Mouse (Mus musculus) liver, postnatal 0 days (tissue): ENCODE results near the gene Dock9. TPM values are rescaled to one million over a fixed set of nuclear protein-coding genes. Genes with fewer than 3 reads are reported as not detected.

Source experiments
- ATAC-seq: fragments of 200-750 bp; cut with Nextera tagmentation; 2 replicates; pipeline ENCODE4 v1.8.0; 2017; ENCODE audit warnings: mild to moderate bottlenecking, moderate library complexity
- DNase-seq: peaks from one replicate; pipeline ENCODE4 v3.0.0-alpha.2; 2016
- H3K27ac ChIP-seq: fragments of 300-500 bp; sonication (generic); 2 replicates; pipeline ENCODE4 v1.5.1; 2014; ENCODE audit warnings: antibody characterized with exemption, moderate library complexity, mild to moderate bottlenecking, low read depth
- H3K27me3 ChIP-seq: fragments of 300-500 bp; sonication (generic); 2 replicates; pipeline ENCODE4 v1.6.1; 2014; ENCODE audit warnings: low read length, control low read depth, mixed read lengths; ENCODE audit not compliant: insufficient read depth
- H3K36me3 ChIP-seq: fragments of 300-500 bp; sonication (generic); replicated peaks from 2 replicates; pipeline ENCODE4 v1.6.1; 2014; ENCODE audit warnings: mild to moderate bottlenecking, control low read depth, low read length, moderate library complexity, mixed read lengths; ENCODE audit not compliant: insufficient read depth
- H3K4me1 ChIP-seq: fragments of 300-500 bp; sonication (generic); 2 replicates; pipeline ENCODE4 v1.6.1; 2014; ENCODE audit warnings: antibody characterized with exemption, mild to moderate bottlenecking, control low read depth; ENCODE audit not compliant: insufficient read depth
- H3K4me2 ChIP-seq: fragments of 300-500 bp; sonication (generic); 2 replicates; pipeline ENCODE4 v1.6.1; 2014; ENCODE audit warnings: low read depth, mild to moderate bottlenecking, low read length, moderate library complexity, mixed read lengths
- H3K4me3 ChIP-seq: fragments of 300-500 bp; sonication (generic); 2 replicates; pipeline ENCODE4 v1.5.1; 2014; ENCODE audit warnings: low read depth, low read length
- H3K9ac ChIP-seq: fragments of 300-500 bp; sonication (generic); replicated peaks from 2 replicates; pipeline ENCODE4 v1.6.1; 2014; ENCODE audit warnings: mild to moderate bottlenecking, moderate library complexity
- H3K9me3 ChIP-seq: fragments of 300-500 bp; sonication (generic); 2 replicates; pipeline ENCODE4 v1.6.1; 2016; ENCODE audit warnings: mild to moderate bottlenecking, control low read depth, low read length, mixed read lengths
- CTCF ChIP-seq: sonication (generic); IDR thresholded peaks from 2 replicates; pipeline ENCODE4 v1.5.1; 2016; ENCODE audit warnings: antibody characterized with exemption, low read depth
- EP300 ChIP-seq: IDR thresholded peaks from 2 replicates; pipeline ENCODE4 v1.6.1; 2016; ENCODE audit warnings: antibody characterized with exemption, low read depth, mild to moderate bottlenecking
- WGBS: fragments of 180-500 bp; shearing (Covaris S2); extraction: QIAGEN DNeasy Blood & Tissue Kit; methylation state at CpG from one replicate; pipeline ENCODE4 v1.1.7; 2014; ENCODE audit not compliant: insufficient replicate concordance; 5-methylcytosine and 5-hydroxymethylcytosine counted together
- polyA plus RNA-seq: library from polyadenylated mRNA; unstranded; fragments of >200 nt; fragmentation: Nextera tagmentation; extraction: Ambion mirVana; gene quantifications from 2 replicates; pipeline ENCODE4 v1.2.1, GENCODE M21; 2015

Gene Dock9
- polyA plus RNA-seq, 1 experiment from 2014 or later, result 1.4 TPM

GRCm38 (mm10) chr14:121733694-121734093 lies 63.9 kb downstream of the Dock9 start:
- H3K36me3 ChIP-seq, result no peaks in the 10 kb centered on the region
- DNase-seq (no peak), ATAC-seq (no peak)
- H3K27ac ChIP-seq, result no peak overlapping the region
- 86% methylated on average over 12 of the region's 12 CpGs for WGBS
- H3K9ac ChIP-seq, result no peak overlapping the region
- TF ChIP-seq EP300, result no peak
- no peak for TF ChIP-seq CTCF
- H3K27me3 ChIP-seq, result no peaks in the 10 kb centered on the region
- H3K4me2 ChIP-seq, result no peak overlapping the region
- H3K4me1 ChIP-seq, result peaks cover 3% of the 10 kb centered on the region; the same call in 1 of the 2 replicates
- H3K4me3 ChIP-seq, result no peak overlapping the region
- no peaks in the 10 kb centered on the region for H3K9me3 ChIP-seq

DNA sequence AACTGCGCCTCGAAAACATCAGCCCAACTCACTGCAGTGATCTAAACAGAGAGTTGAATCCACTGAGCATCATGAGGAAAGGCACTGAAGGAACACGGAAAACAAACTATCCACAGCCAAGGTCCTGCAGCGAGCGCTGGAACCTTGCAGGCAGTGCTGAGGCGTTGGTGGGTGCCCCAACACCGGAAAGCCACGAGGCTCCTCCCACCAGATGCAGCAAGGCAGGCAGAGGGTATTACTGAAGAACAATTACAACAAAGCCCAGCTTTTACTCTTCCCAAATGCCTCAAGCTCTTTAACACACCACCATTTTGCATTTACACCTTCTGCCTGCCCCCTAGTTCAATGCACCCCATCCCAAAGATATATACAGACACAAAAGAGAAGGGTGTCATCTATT lies 65.4 kb downstream of the Dock9 start:
- WGBS, result 20% methylated on average over 8 of the region's 8 CpGs
- Histone ChIP-seq H3K9ac (no peak overlapping the region), H3K27ac (peak overlapping the region; percentile 30; the same call in 1 of the 2 replicates), H3K9me3 (no peaks in the 10 kb centered on the region), H3K36me3 (no peaks in the 10 kb centered on the region), H3K27me3 (no peaks in the 10 kb centered on the region), H3K4me1 (peaks cover 3% of the 10 kb centered on the region; the same call in 1 of the 2 replicates), H3K4me2 (peak overlapping the region; percentile 30), H3K4me3 (no peak overlapping the region)
- no peak for DNase-seq
- no peak for TF ChIP-seq EP300
- TF ChIP-seq CTCF, result no peak
- peak; percentile 46 for ATAC-seq

DNA sequence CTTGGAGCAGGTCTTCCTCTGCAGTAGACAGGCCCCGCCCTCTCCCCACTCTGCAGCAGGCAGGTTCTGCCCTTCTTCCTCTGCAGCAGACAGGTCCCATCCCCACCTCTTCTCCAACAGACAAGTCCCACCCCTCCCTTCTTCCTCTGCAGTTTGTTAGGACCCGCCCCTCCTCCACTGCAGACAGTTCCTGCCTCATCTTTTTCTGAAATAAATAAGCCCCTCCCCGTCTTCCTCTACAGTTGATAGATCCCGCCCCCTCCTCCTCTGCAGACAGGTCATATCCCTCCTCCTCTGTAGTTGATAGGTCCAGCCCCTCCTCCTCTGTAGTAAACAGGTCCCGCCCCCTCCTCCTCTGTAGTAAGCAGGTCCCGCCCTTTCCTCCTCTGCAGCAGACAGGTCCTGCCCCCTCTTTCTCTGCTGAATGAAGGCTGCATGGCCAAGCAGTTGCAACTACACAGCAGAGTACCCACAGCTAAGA lies 65.9 kb downstream of the Dock9 start:
- no peaks in the 10 kb centered on the region for H3K9me3 ChIP-seq
- WGBS, result 18% methylated on average over 6 of the region's 6 CpGs
- H3K9ac ChIP-seq, result no peak overlapping the region
- TF ChIP-seq CTCF, result no peak
- TF ChIP-seq EP300, result no peak
- no peaks in the 10 kb centered on the region for H3K27me3 ChIP-seq
- peaks cover 3% of the 10 kb centered on the region; the same call in 1 of the 2 replicates for H3K4me1 ChIP-seq
- peak overlapping the region; percentile 30; the same call in 1 of the 2 replicates for H3K27ac ChIP-seq
- H3K4me2 ChIP-seq, result peak overlapping the region; percentile 30
- H3K36me3 ChIP-seq, result no peaks in the 10 kb centered on the region
- DNase-seq, result peak; percentile 66
- H3K4me3 ChIP-seq, result no peak overlapping the region
- peak; percentile 88 for ATAC-seq

- H3K4me1 ChIP-seq, result peaks cover 3% of the 10 kb centered on the region; the same call in 1 of the 2 replicates
- H3K9me3 ChIP-seq, result no peaks in the 10 kb centered on the region
- WGBS, result 55% methylated on average over 3 of the region's 3 CpGs
- H3K27ac ChIP-seq, result no peak overlapping the region
- H3K9ac ChIP-seq, result no peak overlapping the region
- H3K4me2 ChIP-seq, result no peak overlapping the region
- DNase-seq, result no peak
- H3K36me3 ChIP-seq, result no peaks in the 10 kb centered on the region
- no peaks in the 10 kb centered on the region for H3K27me3 ChIP-seq
- no peak overlapping the region for H3K4me3 ChIP-seq
- TF ChIP-seq CTCF (no peak), EP300 (no peak)
- no peak for ATAC-seq
Measured at GRCm38 (mm10) chr14:121730966-121731365, 66.7 kb downstream of the Dock9 start.

DNA sequence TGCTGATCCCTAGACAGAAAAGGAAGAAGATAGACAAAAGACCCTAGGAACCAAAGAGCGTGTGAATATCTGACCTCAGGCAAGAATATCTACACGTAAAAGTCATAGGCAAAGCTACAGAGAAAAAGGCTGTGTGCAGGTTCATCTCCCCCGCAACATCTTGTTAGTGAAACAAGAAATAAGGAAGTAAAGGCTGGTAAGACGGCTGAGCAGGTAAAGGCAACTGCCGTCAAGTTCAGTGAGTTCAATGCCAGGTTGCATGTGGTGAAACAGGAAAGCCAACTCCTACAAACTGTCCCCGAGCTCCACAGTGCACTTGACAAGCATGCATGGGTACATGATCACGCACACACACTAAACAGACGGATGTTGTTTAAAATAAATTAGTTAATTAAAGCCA lies 69.6 kb downstream of the Dock9 start:
- Histone ChIP-seq H3K27me3 (no peaks in the 10 kb centered on the region), H3K4me1 (peaks cover 3% of the 10 kb centered on the region; the same call in 1 of the 2 replicates), H3K9ac (no peak overlapping the region), H3K27ac (no peak overlapping the region), H3K4me3 (no peak overlapping the region), H3K9me3 (no peaks in the 10 kb centered on the region), H3K4me2 (no peak overlapping the region), H3K36me3 (no peaks in the 10 kb centered on the region)
- 52% methylated on average over 8 of the region's 8 CpGs for WGBS
- ATAC-seq (no peak), DNase-seq (no peak)
- TF ChIP-seq CTCF, result no peak
- TF ChIP-seq EP300, result no peak

- 86% methylated on average over 8 of the region's 8 CpGs for WGBS
Measured at GRCm38 (mm10) chr14:121724501-121724900, 73.1 kb downstream of the Dock9 start.

More at GRCm38 (mm10) chr14:121724501-121724900, 73.1 kb downstream of the Dock9 start:
- no peaks in the 10 kb centered on the region for H3K36me3 ChIP-seq
- H3K27me3 ChIP-seq, result no peaks in the 10 kb centered on the region
- DNase-seq (no peak), ATAC-seq (no peak)
- no peak for TF ChIP-seq CTCF
- no peak for TF ChIP-seq EP300
- H3K27ac ChIP-seq, result no peak overlapping the region
- H3K9ac ChIP-seq, result no peak overlapping the region
- H3K4me2 ChIP-seq, result no peak overlapping the region
- no peaks in the 10 kb centered on the region for H3K9me3 ChIP-seq
- no peak overlapping the region for H3K4me3 ChIP-seq
- H3K4me1 ChIP-seq, result peaks cover 15% of the 10 kb centered on the region
